Mouse (Mus musculus) bone marrow, adult 2 months (tissue): ENCODE measurements at regions not wholly inside any gene's neighbourhood (a gene's known extent, or its start where the extent isn't known, plus 50 kb on each side); places are given as distances from the start of the nearest gene placed in this dataset.

Experiments used
- H3K27ac ChIP-seq: fragments of 200-500 bp; 2 replicates; pipeline ENCODE4 v1.5.1; 2012; ENCODE audit warnings: low read depth, mild to moderate bottlenecking, control low read depth, inconsistent platforms, low read length; ENCODE audit not compliant: control insufficient read depth, poor library complexity, insufficient read depth
- H3K4me1 ChIP-seq: fragments of 200-500 bp; 2 replicates; pipeline ENCODE4 v1.6.1; 2011; ENCODE audit warnings: low read length; ENCODE audit not compliant: control insufficient read depth, insufficient read depth
- H3K4me3 ChIP-seq: fragments of 200-500 bp; replicated peaks from 2 replicates; pipeline ENCODE3; 2011; ENCODE audit warnings: mild to moderate bottlenecking, low read depth, low read length, control low read depth; ENCODE audit not compliant: control insufficient read depth
- CTCF ChIP-seq: fragments of 200-500 bp; IDR thresholded peaks from 2 replicates; pipeline ENCODE4 v1.5.1; 2011; ENCODE audit warnings: low read length, control low read depth; ENCODE audit not compliant: control insufficient read depth, insufficient read depth
- POLR2A ChIP-seq: fragments of 200-500 bp; IDR thresholded peaks from 2 replicates; pipeline ENCODE4 v1.6.1; 2011; ENCODE audit warnings: low read depth, mild to moderate bottlenecking, control low read depth, low read length, borderline replicate concordance; ENCODE audit not compliant: control insufficient read depth
- WGBS: fragments of 180-500 bp; shearing (Covaris S2); methylation state at CpG from one replicate; pipeline ENCODE4 v1.1.7; 2018; 5-methylcytosine and 5-hydroxymethylcytosine counted together

- no peak for TF ChIP-seq POLR2A
- no peak for TF ChIP-seq CTCF
- H3K4me1 ChIP-seq: no peaks in the 10 kb centered on the region
- WGBS: 70% methylated on average over 3 of the region's 3 CpGs
- H3K4me3 ChIP-seq: no peak overlapping the region
- H3K27ac ChIP-seq: no peak overlapping the region
These were observed 205.0 kb downstream of the Gm5447 start for GRCm38 (mm10) chr13:31178964-31179363.

GRCm38 (mm10) chr13:31179407-31180001 lies 205.5 kb downstream of the Gm5447 start:
- WGBS: 12% methylated on average over 12 of the region's 12 CpGs
- Histone ChIP-seq H3K27ac (no peak overlapping the region), H3K4me3 (no peak overlapping the region), H3K4me1 (no peaks in the 10 kb centered on the region; the same call in 1 of the 2 replicates)
- TF ChIP-seq POLR2A (no peak), CTCF (no peak)

- no peak overlapping the region for H3K27ac ChIP-seq
- no peak overlapping the region for H3K4me3 ChIP-seq
- peaks cover 2% of the 10 kb centered on the region for H3K4me1 ChIP-seq
- 74% methylated on average over 5 of the region's 5 CpGs for WGBS
- TF ChIP-seq CTCF (no peak), POLR2A (no peak)
These were observed 207.5 kb downstream of the Gm5447 start for GRCm38 (mm10) chr13:31181530-31181929.

- WGBS: 81% methylated on average over 14 of the region's 14 CpGs
- Histone ChIP-seq H3K4me1 (peaks cover 2% of the 10 kb centered on the region), H3K27ac (no peak overlapping the region), H3K4me3 (no peak overlapping the region)
- TF ChIP-seq POLR2A: no peak
- no peak for TF ChIP-seq CTCF
These were observed 211.1 kb downstream of the Gm5447 start for GRCm38 (mm10) chr13:31184845-31185834.

- WGBS: 56% methylated on average over 5 of the region's 5 CpGs
- peaks cover 2% of the 10 kb centered on the region for H3K4me1 ChIP-seq
- no peak overlapping the region for H3K4me3 ChIP-seq
- no peak overlapping the region for H3K27ac ChIP-seq
- TF ChIP-seq POLR2A: no peak
- no peak for TF ChIP-seq CTCF
These were observed 213.0 kb downstream of the Gm5447 start for GRCm38 (mm10) chr13:31186805-31187589.

GRCm38 (mm10) chr13:31189116-31189515 lies 215.1 kb downstream of the Gm5447 start:
- Histone ChIP-seq H3K4me1 (peaks cover 2% of the 10 kb centered on the region), H3K4me3 (no peak overlapping the region), H3K27ac (no peak overlapping the region)
- 8% methylated on average over 1 of the region's 1 CpGs for WGBS
- TF ChIP-seq POLR2A (no peak), CTCF (no peak)

- Histone ChIP-seq H3K4me3 (no peak overlapping the region), H3K4me1 (no peaks in the 10 kb centered on the region), H3K27ac (no peak overlapping the region)
- TF ChIP-seq POLR2A: no peak
- TF ChIP-seq CTCF: no peak
- 50% methylated on average over 4 of the region's 4 CpGs for WGBS
These were observed 216.0 kb downstream of the Gm5447 start for GRCm38 (mm10) chr13:31190036-31190435.
